Mouse (Mus musculus) liver, embryonic 14.5 days (tissue): ENCODE results near the gene Gm17364.

Experiments used
- CTCF ChIP-seq: IDR thresholded peaks from 2 replicates; pipeline ENCODE4 v1.5.1; 2016; ENCODE audit warnings: antibody characterized with exemption, low read depth, control low read depth
- EP300 ChIP-seq: IDR thresholded peaks from 2 replicates; pipeline ENCODE4 v1.6.1; 2016; ENCODE audit warnings: antibody characterized with exemption, low read depth

DNA sequence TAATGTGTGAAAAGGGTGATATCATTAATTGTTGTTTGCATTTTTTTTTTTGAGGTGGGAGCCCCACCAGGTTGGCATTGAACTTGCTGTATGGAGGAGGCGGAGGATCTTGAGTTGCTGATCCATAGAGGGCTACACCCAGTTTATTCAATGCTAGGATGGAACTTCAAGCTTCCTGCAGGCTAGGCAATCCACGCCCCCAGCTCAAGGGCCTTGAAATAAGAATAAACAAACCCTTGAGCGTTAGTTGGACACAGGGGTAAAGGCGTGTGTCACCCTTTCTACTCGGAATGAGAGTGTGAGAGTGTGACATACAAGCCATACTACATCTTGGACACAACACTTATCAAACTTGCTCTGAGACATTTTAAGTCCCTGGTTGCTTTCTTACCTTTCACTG is 22.1 kb downstream of the Gm17364 start:
- no peak for TF ChIP-seq EP300
- TF ChIP-seq CTCF = no peak
